Mouse (Mus musculus): ENCODE measurements at regions not wholly inside any gene's neighbourhood (a gene's known extent, or its start where the extent isn't known, plus 50 kb on each side); places are given as distances from the start of the nearest gene placed in this dataset.

DNA sequence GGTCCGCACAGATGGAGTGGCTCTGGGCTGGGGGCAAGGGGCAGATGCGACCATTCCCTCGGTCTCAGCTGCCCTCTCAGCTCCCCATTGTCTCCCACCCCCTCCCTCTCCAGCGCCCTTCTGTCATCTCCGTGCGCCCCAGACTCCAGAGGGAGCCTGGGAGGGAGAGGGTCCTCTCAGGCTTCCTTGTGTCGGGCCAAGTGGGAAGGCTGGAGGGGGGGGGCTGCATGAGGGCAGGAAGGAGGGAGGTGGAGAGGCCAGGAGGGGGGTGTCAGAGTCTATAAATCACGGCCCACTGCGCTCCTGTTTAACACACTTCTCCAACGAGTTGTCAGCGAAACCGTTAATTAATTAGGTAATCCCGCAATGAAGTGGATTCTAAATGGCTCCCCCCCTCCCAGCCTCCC is 127.2 kb upstream of the Lhx5 start:
- ATAC-seq (replicated peaks; ENCODE audit: insufficient number of reproducible peaks, low FRiP score, low TSS enrichment, poor library complexity, severe bottlenecking) = no peak

DNA sequence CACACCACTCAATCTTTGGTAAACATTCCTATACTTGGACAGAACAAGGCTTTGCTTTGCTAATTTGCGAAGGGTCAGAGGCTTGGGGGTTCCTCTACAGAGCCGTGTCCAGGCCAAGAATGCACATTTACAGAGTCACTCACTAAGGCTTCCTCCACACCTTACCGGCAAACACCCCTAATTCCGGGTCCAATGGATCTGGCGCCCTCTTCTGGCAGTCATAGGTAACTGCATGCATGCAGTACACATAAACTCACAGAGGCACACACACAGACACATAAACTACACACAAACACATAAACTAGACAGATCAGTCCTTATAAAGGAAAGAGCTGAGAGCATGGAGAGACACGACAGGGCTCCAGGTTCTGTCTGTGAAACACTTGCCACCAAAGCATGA is 119.2 kb upstream of the Lhx5 start:
- ATAC-seq (replicated peaks; ENCODE audit: insufficient number of reproducible peaks, low FRiP score, low TSS enrichment, poor library complexity, severe bottlenecking) = no peak

DNA sequence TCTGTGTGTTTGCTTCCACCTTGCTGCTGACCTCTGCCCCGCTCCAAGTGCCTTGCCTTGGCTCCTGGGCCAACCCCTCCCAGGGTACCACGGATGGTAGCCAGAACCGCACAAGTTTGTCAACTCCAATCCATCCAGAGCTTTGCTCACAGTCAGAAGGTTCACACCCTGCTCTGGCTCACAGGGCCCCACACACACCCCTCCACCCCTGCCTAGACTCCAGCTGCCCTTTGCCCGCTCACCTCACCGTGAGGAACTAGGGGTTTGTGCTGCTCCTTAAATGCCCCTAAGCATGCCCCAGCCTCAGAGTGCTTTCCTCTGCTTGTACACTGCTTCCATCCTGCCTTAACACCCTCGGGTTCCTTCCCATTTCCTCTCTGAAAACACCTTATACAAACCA is 117.5 kb upstream of the Lhx5 start:
- no peak for ATAC-seq (replicated peaks; ENCODE audit: insufficient number of reproducible peaks, low FRiP score, low TSS enrichment, poor library complexity, severe bottlenecking)

DNA sequence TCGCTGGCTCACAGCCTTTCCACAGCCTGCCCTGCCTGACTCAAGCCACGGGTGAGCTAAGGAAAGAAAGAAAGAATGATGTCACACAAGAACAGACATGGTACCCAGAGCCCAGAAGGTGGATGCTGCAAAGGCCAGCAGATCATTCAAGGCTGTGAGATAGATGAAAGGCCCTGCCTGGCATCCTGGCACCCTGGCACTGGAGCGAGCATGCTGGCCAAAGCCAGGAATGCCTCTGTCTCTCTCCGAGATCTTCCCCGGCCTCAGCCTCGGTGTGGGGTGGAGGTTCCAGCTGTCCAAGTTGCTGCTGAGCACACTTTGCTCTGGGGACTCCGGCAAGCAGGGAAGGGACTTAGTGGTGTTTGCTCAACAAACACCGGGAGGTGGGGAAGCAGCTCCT is 116.4 kb upstream of the Lhx5 start:
- no peak for ATAC-seq (replicated peaks; ENCODE audit: insufficient number of reproducible peaks, low FRiP score, low TSS enrichment, poor library complexity, severe bottlenecking)

DNA sequence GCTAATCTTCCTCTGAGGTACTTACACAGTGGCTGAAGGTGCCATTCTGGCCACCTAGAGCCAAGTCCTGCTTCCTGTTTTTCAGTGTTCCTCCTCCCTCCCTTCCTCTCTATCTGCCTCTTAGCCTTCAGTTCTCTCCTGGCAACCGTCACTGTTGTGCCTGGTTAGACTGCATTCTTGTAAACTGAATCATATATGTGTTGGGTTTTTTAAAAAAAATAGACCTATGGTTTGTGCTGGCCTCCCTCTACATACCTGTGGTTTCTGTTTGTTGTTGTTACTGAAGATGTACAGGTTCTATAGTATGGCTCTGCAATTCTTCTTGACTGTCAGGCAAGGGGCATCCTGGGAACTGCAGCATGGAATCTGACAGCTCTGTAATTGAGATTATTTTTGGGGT is 112.5 kb upstream of the Lhx5 start:
- no peak for ATAC-seq (replicated peaks; ENCODE audit: insufficient number of reproducible peaks, low FRiP score, low TSS enrichment, poor library complexity, severe bottlenecking)

DNA sequence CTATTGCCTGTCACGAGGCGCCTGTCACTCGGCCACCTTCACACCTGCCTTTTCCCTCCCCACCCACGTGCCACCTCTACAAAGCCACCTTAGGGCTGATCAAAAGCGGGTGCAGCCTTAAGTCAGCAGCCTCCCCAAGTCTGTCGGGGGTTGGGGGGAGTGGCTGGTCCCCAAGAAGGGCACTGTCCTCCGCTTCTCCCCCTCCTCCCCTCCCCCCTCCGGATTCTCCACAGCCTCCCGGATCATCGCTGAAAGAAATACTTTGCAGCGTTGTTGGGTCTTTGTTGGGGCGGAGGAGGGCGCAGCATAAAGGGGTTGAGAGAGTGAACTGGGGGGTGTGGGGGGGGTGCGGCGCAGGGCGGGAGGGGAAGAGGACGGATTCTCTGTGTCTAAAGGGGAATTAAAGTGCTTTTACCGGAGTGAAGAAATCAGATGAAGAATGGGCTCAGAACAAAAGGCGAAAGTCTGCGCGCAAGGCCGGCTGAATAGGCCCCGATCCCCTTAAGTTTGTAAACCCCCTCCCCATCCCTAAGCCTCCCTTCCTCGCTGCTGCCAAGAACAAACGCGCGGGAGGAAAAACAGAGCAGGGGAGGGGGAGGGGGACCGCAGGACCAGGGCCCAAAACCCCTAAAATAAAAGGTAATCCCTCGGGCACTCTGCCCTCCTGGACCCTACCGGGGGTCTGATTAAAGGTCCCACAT is 109.3 kb upstream of the Lhx5 start:
- ATAC-seq (replicated peaks; ENCODE audit: insufficient number of reproducible peaks, low FRiP score, low TSS enrichment, poor library complexity, severe bottlenecking) = no peak

DNA sequence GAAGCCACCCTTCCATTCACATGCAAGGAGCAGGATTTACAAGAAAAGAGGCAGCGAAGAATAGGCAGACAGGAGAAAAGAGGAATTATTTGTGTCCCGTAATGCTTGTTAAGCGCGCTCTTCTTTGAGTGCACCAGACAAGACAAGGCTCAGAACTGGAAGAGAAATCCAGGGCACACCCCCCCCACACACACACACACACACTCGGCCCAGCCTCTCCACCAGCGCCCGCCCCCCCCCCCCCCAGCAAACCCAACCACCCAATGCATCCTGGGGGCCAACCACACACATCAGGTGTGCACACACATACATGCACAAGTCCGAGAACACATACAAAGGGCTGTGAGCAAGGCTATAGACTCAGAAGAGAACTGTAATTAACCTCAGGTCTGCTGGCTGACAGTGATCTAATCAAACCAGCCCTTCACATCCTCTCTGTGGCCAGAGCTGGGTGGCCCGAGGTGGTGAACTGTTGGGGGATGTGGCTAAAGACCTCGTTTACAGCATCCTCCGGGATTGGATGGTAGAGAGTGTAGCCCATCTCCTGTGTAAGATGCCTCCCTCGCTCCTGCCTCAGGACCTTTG is 108.7 kb upstream of the Lhx5 start:
- ATAC-seq (replicated peaks; ENCODE audit: insufficient number of reproducible peaks, low FRiP score, low TSS enrichment, poor library complexity, severe bottlenecking) = peak; percentile 50

DNA sequence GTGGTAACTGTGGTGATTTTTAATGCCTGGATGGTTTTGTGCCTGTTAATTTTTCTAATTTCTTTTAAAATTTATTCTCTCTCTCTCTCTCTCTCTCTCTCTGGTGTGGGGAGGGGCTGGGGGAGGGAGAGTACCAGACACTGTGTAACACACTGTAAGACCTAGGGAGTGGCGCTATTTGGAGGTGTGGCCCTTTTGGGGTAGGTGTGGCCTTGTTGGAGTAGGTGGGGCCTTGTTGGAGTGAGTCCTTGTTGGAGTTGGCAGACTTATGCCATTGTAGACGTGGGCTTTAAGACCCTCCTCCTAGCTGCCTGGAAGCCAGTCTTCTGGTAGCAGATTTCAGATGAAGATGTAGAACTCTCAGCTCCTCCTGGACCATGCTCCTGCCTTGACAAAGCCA is 107.4 kb upstream of the Lhx5 start:
- ATAC-seq (replicated peaks; ENCODE audit: insufficient number of reproducible peaks, low FRiP score, low TSS enrichment, poor library complexity, severe bottlenecking) = no peak

DNA sequence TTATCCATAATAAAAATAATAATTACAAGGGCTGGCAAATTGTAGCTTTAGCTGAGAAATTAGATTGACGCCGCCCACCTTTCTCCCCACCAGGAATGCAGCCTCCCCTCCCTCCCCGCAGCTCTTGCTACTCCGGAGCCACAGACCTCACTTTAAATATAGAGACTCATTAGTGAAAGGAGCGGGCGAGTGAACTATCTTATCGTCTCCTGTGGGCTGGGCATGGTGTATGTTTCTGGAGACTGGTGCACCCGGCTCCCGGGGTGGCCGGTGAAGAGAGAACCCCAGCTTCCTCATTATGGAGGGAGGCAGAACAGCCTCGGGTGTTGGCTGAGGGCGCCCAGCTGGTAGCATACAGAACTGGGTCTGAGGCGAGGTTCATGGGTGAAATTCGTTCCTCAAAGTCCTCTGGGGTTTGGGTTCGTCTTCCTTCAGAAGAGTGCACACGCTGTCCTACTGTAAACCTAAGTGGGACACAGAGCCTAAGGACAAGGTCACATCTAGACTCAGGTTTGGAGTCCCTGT is 106.1 kb upstream of the Lhx5 start:
- ATAC-seq (replicated peaks; ENCODE audit: insufficient number of reproducible peaks, low FRiP score, low TSS enrichment, poor library complexity, severe bottlenecking) = no peak

DNA sequence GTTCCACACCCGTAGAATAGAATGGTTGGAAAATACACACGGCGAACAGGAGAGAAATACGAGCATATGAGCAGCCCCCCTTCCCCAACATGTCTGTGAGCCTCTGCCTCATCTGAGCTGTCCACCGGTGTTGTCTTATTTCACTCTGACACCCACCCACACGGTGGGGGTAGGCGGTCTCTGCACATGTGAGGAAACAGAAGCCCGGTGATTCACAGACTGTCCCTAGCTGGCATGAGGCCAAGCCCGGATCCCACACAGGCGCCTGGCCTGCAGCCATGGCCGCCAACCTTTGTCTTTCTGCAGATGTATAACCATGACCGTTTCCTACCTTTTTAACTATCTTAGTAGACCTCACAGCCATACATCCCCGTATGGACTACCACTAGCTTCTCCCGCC is 99.5 kb upstream of the Lhx5 start:
- ATAC-seq (replicated peaks; ENCODE audit: insufficient number of reproducible peaks, low FRiP score, low TSS enrichment, poor library complexity, severe bottlenecking) = no peak

DNA sequence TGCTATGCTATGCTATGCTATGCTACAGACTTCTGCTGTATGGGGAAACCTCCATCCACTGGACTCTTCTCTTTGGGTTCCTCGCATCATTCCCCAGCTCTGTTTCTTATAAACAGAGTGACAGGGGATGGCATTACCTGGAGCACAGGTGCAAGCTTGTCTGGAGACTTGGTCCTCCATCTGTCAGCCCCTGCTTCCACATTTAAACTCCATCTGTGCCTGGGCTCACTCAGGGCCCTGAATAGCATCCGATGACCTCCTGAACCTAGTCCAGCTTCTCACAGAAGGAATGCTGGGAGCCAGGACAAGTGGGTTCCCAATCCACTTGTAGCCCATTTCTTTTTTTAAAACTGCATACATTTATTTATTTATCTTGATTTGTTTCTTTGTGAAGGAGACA is 92.3 kb upstream of the Lhx5 start:
- ATAC-seq (replicated peaks; ENCODE audit: insufficient number of reproducible peaks, low FRiP score, low TSS enrichment, poor library complexity, severe bottlenecking) = no peak

DNA sequence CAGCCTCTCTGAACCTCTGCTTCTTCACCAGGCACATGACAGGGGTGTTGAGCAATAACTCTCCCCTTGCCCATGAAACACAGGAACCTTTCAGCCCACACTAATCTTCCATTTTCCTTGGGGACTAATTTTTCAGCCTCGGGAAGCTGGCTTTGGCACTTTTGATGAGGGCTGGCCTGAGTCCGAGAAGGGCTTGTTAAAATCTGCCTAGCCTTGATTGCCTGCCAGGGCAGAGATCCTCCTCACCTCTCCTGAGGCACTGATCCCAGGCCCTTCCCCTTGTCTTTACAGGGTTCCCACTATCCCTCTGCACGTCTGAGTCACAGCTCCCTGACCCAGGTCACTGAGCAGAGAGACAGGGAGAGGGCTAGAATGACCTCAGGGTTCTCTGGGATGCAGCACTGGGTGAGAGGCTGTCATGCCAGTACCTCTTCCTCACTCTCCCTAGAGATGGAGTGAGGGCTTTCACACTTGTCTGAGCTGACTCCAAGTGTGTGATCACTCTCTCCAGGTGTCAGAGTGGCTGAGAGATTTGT is 90.7 kb upstream of the Lhx5 start:
- ATAC-seq (replicated peaks; ENCODE audit: insufficient number of reproducible peaks, low FRiP score, low TSS enrichment, poor library complexity, severe bottlenecking) = no peak

DNA sequence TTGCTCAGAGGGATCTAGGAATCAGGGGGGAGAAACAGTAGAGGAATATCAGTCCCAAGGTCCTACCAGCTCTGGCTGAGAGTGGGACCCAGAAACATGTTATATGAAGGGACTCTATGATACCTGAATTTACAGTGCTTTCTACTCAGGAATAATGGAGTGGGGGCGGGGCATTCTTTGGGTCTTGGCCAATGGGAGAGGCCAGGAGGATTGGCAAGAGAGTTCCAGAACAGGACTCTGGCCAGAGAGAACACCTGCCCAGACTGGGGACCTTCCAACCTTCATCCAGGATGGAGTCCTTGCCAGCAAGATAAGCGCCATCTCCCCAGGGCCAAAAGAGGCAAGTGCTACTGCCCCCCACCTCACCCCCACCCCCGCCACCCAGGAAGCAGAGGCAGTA is 81.0 kb upstream of the Lhx5 start:
- no peak for ATAC-seq (replicated peaks; ENCODE audit: insufficient number of reproducible peaks, low FRiP score, low TSS enrichment, poor library complexity, severe bottlenecking)

DNA sequence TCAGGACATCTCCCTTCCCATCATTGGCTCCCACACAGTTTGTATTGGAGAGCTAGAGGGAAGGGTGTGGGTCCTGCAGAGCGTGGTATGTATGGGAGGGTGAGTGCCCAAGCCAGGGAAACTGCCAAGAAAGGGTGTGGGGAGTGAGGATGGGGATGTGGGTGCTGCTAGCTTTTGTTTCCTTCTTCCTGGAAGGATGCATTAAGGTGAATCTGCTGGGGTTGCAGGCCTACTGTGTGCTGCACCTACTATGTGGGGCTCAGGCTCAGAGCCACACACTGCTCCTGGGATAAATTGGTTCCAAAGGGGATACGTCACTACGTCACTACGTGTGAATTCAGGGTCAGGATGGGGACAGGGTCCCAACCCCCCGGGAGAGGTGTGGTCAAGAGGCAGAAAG is 79.7 kb upstream of the Lhx5 start:
- no peak for ATAC-seq (replicated peaks; ENCODE audit: insufficient number of reproducible peaks, low FRiP score, low TSS enrichment, poor library complexity, severe bottlenecking)

DNA sequence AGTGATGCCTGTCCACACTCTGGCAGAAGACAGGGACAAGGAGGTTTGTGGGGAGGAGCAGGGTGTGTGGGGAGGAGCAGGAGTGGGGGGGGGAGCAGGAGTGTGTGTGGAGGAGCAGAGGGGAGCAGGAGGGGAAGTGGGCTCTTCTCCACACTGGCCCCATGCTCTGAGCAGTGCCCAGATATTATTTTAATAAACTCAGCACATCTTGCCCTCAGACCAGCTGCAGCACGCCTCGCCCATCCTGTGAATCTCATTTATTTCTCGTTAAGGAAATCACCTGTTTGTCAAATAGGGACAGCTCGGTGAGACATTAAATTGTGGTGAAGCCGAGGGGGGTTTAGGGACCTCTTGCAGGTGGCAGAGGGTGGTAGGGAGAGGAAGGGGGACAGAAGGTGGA is 77.8 kb upstream of the Lhx5 start:
- no peak for ATAC-seq (replicated peaks; ENCODE audit: insufficient number of reproducible peaks, low FRiP score, low TSS enrichment, poor library complexity, severe bottlenecking)

DNA sequence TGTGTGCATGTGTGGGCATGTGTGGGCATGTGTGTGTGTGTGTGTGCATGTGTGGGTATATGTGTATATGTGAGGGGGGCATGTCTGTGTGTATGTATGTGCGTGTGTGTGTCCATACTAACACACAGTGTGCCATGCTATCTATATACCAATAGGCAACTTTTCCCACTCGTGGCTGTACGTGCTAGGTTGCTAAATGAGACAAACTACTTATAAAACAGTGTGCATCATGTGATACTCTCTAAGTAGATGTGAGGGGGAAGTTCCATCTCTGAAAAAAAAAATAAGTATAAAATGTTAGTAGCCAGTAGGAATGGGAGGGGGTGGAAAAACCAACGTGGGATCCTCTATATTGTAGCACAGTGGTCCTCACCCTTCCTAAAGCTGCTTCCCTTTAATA is 74.5 kb upstream of the Lhx5 start:
- no peak for ATAC-seq (replicated peaks; ENCODE audit: insufficient number of reproducible peaks, low FRiP score, low TSS enrichment, poor library complexity, severe bottlenecking)

DNA sequence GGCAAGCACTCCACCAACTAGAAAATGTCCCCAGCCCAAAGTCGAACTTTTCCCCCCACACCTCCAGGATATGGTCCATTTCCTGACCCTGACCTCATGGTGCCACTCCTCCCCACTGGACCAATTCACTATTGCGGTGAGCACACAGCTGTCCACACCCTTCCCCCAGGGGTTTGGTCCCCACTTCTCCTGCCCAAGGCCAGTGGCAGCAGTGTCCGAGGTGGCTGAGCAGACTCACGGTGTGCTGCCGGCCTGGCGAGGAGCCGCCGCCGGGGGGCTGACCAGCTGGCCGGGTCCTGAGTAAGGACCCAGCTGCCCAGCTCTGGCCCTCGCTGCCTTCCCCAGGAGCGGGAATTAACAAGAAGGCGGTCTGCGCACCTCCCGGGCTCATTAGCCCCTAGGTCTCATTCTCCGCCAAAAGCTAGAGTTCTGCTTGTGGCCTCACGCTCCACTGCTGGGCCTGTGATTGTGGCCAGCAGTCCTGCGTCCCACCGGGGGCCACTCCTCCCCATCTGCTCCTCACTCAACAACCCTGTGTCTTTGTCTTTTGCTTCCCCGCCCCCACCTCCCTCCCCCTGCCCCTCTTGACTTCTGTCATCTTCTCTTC is 73.3 kb upstream of the Lhx5 start:
- ATAC-seq (replicated peaks; ENCODE audit: insufficient number of reproducible peaks, low FRiP score, low TSS enrichment, poor library complexity, severe bottlenecking) = no peak

DNA sequence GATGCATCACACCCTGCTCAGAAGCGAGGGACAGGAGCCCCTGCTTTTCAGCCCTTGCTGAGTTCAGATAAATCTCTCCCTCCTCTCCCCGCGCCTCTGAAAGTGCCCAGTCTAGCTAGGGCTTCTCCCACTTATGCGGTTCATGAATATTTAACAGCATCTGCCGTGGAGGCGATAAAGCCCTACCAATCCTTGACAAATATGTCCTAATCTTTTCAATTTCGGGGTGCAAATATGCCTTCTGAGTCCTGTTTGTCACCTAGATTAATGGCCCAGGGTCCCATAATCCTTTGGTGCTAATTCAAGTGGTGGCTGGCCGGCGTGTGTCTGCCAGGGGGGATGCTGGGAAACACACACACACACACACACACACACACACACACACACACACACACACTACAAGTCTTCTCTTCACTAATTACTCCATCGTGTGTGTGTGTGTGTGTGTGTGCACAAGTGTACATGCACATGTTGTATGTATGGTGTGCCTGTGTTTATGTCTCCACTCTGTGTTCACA is 65.5 kb upstream of the Lhx5 start:
- ATAC-seq (replicated peaks; ENCODE audit: insufficient number of reproducible peaks, low FRiP score, low TSS enrichment, poor library complexity, severe bottlenecking) = no peak

DNA sequence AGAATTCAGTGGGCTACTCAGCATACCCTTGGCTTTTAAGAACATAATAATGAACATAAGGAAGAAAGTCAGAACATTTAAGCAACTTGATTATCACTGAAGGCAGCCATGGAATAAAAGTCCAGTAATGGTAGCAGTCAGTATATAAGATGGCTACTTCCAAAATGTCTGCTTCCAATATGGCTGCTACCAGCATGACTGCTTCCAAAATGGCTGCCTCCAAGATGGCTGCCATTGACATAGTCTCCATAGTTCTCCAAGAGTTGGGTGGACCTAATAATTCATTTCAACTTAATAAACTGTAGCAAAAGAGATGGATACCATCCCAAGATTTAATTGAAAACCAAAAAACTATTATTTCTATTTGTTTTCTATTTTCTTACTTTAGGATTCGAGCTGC is 62.7 kb upstream of the Lhx5 start:
- no peak for ATAC-seq (replicated peaks; ENCODE audit: insufficient number of reproducible peaks, low FRiP score, low TSS enrichment, poor library complexity, severe bottlenecking)

All from monocyte, adult 5-6 weeks (primary cell).